Mouse (Mus musculus) megakaryocyte, embryonic 14.5 days (primary cell): Measurements from ENCODE around the gene Rnf103.

Source experiments
- FLI1 ChIP-seq: IDR thresholded peaks from 2 replicates; pipeline ENCODE4 v1.6.1; 2012; ENCODE audit warnings: low read length, inconsistent platforms, mixed read lengths
- GATA1 ChIP-seq: IDR thresholded peaks from 3 replicates; pipeline ENCODE4 v1.6.1; 2012; ENCODE audit warnings: mixed read lengths, low read length, inconsistent platforms, borderline replicate concordance

GRCm38 (mm10) chr6:71487966-71488365, 5.7 kb upstream of the Rnf103 start:
- TF ChIP-seq GATA1 (no peak), FLI1 (no peak)
